Mouse (Mus musculus) midbrain, embryonic 11.5 days (tissue): ENCODE measurements at regions not wholly inside any gene's neighbourhood (a gene's known extent, or its start where the extent isn't known, plus 50 kb on each side); places are given as distances from the start of the nearest gene placed in this dataset.

ENCODE experiments used
- ATAC-seq: fragments of 200-750 bp; cut with Nextera tagmentation; 2 replicates; pipeline ENCODE4 v1.8.0; 2017; ENCODE audit warnings: moderate TSS enrichment, moderate library complexity; ENCODE audit not compliant: low FRiP score
- DNase-seq: peaks from one replicate; pipeline ENCODE4 v3.0.0; 2015; ENCODE audit warnings: low spot score; ENCODE audit errors: missing footprints
- H3K27ac ChIP-seq: fragments of 300-500 bp; sonication (generic); 2 replicates; pipeline ENCODE4 v1.5.1; 2014; ENCODE audit warnings: low read depth, low read length
- H3K27me3 ChIP-seq: fragments of 300-500 bp; sonication (generic); 2 replicates; pipeline ENCODE4 v1.6.1; 2014; ENCODE audit warnings: mild to moderate bottlenecking, low read length, moderate library complexity, mixed read lengths; ENCODE audit not compliant: control insufficient read depth, insufficient read depth
- H3K36me3 ChIP-seq: fragments of 300-500 bp; sonication (generic); 2 replicates; pipeline ENCODE4 v1.6.1; 2014; ENCODE audit warnings: mild to moderate bottlenecking, low read length, moderate library complexity, mixed read lengths; ENCODE audit not compliant: control insufficient read depth, insufficient read depth
- H3K4me1 ChIP-seq: fragments of 300-500 bp; sonication (generic); 2 replicates; pipeline ENCODE4 v1.6.1; 2014; ENCODE audit warnings: low read length; ENCODE audit not compliant: control insufficient read depth, insufficient read depth
- H3K4me2 ChIP-seq: fragments of 300-500 bp; sonication (generic); 2 replicates; pipeline ENCODE4 v1.6.1; 2014; ENCODE audit warnings: mild to moderate bottlenecking, moderate library complexity
- H3K4me3 ChIP-seq: fragments of 300-500 bp; sonication (generic); 2 replicates; pipeline ENCODE4 v1.5.1; 2014; ENCODE audit warnings: low read depth, low read length
- H3K9ac ChIP-seq: fragments of 300-500 bp; sonication (generic); 2 replicates; pipeline ENCODE4 v1.6.1; 2014; ENCODE audit warnings: low read length
- H3K9me3 ChIP-seq: fragments of 300-500 bp; sonication (generic); 2 replicates; pipeline ENCODE4 v1.6.1; 2016; ENCODE audit warnings: low read length; ENCODE audit not compliant: control insufficient read depth
- WGBS: fragments of 180-500 bp; shearing (Covaris S2); extraction: QIAGEN DNeasy Blood & Tissue Kit; methylation state at CpG from one replicate; pipeline ENCODE4 v1.1.7; 2014; 5-methylcytosine and 5-hydroxymethylcytosine counted together

DNA sequence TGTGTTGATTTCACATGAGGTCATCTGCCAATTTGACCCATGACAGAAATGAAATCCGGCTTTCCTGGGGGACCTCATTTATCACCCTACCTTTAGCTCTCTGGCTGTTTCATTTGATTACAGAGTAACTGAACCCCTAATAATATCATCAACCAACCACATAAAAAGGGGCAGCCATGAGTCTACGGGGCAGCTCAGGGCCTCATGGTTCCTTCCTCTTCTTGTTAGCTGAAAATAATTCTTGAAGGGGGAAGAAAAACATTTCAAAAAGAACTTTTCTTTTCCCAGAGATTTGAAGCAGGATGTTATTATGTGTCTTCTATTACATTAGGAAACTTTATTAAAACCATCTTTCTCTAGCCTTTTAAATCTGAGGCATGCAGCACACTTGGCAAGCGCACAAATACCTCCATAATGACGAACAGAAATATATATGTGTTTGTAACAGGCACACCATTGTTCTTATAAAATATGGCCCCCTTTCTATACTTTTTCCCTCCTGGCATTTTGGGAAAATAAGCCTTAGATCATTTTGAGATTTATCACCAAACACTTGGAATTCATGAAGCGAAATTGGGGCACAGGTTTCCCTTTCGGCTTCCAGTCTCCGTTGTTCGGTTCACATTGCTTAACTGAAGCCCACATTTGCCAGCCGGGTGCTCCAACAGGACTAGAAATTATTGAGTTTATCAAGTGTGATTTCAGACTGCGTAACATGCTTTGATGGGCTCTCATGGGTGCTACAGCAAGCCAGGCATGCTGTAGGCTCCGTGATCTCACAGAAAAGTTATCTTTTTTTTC lies 90.7 kb upstream of the Irs2 start:
- ATAC-seq = no peak
- 87% methylated on average over 11 of the region's 11 CpGs for WGBS
- no peak overlapping the region for H3K27ac ChIP-seq

DNA sequence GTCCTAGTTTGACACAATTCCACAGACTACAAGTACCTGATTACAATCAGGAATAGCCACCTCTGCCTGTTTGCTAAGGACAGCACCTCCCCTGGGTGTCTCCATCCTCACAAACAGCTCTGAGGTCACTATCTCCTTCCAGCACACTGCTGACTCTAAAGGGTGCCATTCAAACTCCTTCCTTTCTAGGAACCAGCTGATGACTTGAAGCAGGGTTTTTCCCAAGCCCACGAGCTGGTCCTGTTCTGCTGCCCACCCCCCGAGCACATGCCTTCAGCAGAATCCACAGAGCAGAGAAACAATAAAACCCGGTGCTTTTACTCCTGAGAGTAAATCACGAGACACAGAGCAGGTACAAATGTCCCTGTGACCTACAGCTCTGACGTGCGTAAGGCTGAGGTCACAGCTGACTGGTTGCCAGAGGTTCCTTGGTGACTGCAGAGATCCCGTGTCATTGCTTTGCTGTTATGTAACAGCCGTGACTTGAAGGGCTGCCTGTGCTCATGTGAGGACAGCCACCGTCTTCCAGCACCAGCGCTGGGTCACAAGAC lies 90.0 kb upstream of the Irs2 start:
- WGBS = 72% methylated on average over 10 of the region's 10 CpGs
- H3K4me3 ChIP-seq = no peak overlapping the region
- no peaks in the 10 kb centered on the region for H3K4me1 ChIP-seq
- H3K36me3 ChIP-seq = no peaks in the 10 kb centered on the region
- no peaks in the 10 kb centered on the region for H3K27me3 ChIP-seq
- no peaks in the 10 kb centered on the region for H3K9me3 ChIP-seq
- no peak overlapping the region for H3K4me2 ChIP-seq
- DNase-seq = peak; percentile 65
- H3K9ac ChIP-seq = no peak overlapping the region
- ATAC-seq = no peak
- no peak overlapping the region for H3K27ac ChIP-seq

More for the DNA sequence above, 90.7 kb upstream of the Irs2 start:
- no peak for DNase-seq
- Histone ChIP-seq H3K27me3 (no peaks in the 10 kb centered on the region), H3K4me3 (no peak overlapping the region), H3K4me2 (no peak overlapping the region), H3K36me3 (no peaks in the 10 kb centered on the region), H3K9ac (no peak overlapping the region), H3K9me3 (no peaks in the 10 kb centered on the region), H3K4me1 (no peaks in the 10 kb centered on the region; the same call in 1 of the 2 replicates)

DNA sequence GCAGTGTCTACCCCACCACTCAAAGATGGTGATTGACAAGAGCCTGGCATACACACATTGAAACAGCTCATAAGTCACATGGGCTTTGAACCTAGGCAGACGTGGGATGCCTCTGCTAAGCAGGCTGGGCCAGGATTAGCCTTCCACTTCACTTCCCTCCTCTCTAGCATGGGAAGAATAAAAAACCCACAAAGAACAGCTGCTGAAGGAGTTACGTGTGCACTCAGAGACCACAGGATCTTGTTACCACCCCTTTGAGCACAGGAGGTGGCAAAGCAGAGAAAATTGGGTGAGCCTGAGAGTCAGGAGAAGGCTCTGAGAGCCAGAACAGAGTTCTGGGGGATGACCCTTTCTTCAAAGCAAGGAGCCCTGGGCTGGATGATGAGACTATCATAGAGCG lies 89.6 kb upstream of the Irs2 start:
- no peak for DNase-seq
- H3K9me3 ChIP-seq = no peaks in the 10 kb centered on the region
- H3K4me2 ChIP-seq = no peak overlapping the region
- H3K36me3 ChIP-seq = no peaks in the 10 kb centered on the region
- no peak overlapping the region for H3K27ac ChIP-seq
- no peaks in the 10 kb centered on the region for H3K27me3 ChIP-seq
- no peak for ATAC-seq
- 72% methylated on average over 3 of the region's 3 CpGs for WGBS
- no peak overlapping the region for H3K4me3 ChIP-seq
- no peaks in the 10 kb centered on the region for H3K4me1 ChIP-seq
- H3K9ac ChIP-seq = no peak overlapping the region

DNA sequence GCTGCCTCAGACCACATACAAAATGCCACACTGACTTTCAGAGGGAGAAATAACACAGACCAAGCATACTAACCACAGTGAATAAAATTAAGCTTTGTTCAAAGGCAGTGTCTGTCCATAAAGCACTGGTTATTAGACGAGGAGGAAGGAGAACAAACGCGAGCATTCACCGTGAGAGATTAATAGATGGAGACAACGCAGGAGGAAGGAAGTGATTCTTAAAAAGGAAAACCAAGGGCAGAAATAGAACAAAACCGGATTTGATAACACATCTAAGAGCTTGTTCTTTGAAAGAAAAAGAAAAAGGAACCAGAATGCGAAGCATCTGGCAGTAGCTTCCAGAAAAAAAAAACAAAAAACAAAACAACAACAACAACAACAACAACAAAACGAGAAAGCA lies 86.3 kb upstream of the Irs2 start:
- H3K4me1 ChIP-seq = no peaks in the 10 kb centered on the region
- H3K36me3 ChIP-seq = no peaks in the 10 kb centered on the region
- no peak overlapping the region for H3K4me2 ChIP-seq
- H3K9me3 ChIP-seq = no peaks in the 10 kb centered on the region
- 79% methylated on average over 8 of the region's 8 CpGs for WGBS
- no peaks in the 10 kb centered on the region for H3K27me3 ChIP-seq
- H3K9ac ChIP-seq = no peak overlapping the region
- ATAC-seq = no peak
- no peak for DNase-seq
- H3K4me3 ChIP-seq = no peak overlapping the region
- H3K27ac ChIP-seq = no peak overlapping the region

DNA sequence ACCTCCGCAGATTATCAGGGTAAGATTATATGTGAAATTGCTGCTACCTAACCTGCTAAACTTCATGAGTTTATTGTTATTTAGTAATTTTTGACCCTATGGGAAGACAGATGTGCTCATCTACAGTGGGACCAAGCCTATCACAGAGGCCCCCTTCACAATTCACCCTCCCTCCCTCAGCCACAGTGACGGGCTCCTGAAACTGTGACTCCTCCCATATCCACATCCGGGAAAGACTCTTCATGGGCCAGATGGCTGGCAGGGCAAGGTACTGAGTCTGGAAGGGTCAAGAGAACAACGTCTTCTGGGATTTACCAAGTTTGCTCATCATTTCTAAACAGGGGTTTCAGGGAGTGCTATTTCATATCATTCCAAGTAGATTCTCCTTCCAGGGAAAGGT lies 84.1 kb upstream of the Irs2 start:
- H3K9ac ChIP-seq = no peak overlapping the region
- no peak overlapping the region for H3K4me2 ChIP-seq
- H3K4me3 ChIP-seq = no peak overlapping the region
- no peaks in the 10 kb centered on the region for H3K36me3 ChIP-seq
- ATAC-seq (no peak), DNase-seq (no peak)
- WGBS = 75% methylated on average over 4 of the region's 4 CpGs
- H3K4me1 ChIP-seq = no peaks in the 10 kb centered on the region
- H3K27me3 ChIP-seq = no peaks in the 10 kb centered on the region
- no peaks in the 10 kb centered on the region for H3K9me3 ChIP-seq
- H3K27ac ChIP-seq = no peak overlapping the region

DNA sequence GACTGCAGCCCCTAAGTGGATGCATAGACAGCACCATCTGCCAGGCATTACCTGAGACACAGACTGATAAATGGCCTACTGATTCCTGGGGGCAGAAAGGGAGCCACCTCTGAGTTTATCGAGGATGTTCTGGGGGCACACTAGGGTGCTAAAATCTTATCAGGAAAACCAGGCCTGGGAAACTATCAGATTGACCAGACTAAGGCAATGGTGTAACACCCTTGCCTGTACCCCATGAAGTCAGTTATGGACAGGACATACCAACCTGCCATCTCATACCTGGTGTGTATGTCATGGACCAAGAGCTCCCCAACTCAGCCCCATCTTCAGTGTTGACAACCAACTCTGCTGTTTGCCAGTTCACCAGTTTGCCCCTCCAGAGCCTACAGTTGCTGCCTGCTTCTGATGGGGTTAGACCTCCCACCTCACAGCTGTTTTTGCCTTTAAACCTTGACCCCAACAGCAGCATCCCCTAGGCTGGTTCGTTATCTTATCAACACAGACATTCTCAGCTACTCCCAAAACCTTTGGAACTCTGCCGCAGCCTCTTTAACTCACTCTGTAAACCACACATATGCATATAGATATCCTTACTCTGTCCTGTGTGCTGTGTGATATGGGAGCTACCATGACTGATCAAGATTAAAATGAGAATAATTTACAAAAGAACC lies 83.6 kb upstream of the Irs2 start:
- H3K4me2 ChIP-seq = no peak overlapping the region
- no peaks in the 10 kb centered on the region for H3K36me3 ChIP-seq
- WGBS = 84% methylated on average over 3 of the region's 3 CpGs
- H3K9ac ChIP-seq = no peak overlapping the region
- peak; percentile 59 for DNase-seq
- no peak overlapping the region for H3K4me3 ChIP-seq
- H3K4me1 ChIP-seq = no peaks in the 10 kb centered on the region
- H3K9me3 ChIP-seq = no peaks in the 10 kb centered on the region
- no peak overlapping the region for H3K27ac ChIP-seq
- no peak for ATAC-seq
- H3K27me3 ChIP-seq = no peaks in the 10 kb centered on the region

DNA sequence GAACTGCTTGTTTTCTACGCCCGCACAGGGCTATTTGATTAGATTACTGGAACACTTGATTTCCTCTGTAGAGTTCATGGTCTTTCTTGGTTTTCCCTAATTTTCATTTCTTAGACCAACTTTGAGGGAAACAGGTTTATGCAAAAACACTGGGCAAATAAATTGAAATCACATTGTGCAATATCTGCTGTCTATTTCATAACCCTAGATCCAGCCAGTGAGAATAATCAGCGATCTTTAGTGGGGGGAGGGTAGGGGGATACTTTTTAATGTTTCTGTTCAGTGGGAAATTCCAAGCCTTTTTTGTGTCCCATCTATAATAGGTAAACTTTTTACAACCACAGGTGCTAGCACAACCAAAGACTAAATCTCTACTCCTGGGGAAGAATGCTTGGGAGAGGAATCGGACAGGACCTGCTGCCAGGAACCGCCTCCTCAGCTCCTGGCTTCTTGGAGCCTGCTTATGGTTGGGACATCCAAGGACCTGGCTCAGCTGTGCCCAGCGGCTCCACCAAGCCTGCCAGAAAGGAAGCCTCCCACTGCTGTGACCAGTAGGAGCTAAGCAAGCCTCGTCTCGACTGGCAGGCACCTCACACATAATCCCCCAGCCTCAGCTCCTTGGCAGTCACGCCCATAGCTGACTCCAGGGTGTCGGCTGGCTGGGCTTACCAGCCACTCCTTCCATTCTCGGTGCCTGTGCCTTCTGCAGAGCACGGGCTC lies 80.8 kb upstream of the Irs2 start:
- Histone ChIP-seq H3K36me3 (no peaks in the 10 kb centered on the region), H3K4me2 (no peak overlapping the region), H3K9ac (no peak overlapping the region), H3K4me1 (no peaks in the 10 kb centered on the region), H3K27ac (no peak overlapping the region), H3K9me3 (no peaks in the 10 kb centered on the region), H3K27me3 (no peaks in the 10 kb centered on the region), H3K4me3 (no peak overlapping the region)
- ATAC-seq (no peak), DNase-seq (peak; percentile 73)
- WGBS = 49% methylated on average over 12 of the region's 12 CpGs

DNA sequence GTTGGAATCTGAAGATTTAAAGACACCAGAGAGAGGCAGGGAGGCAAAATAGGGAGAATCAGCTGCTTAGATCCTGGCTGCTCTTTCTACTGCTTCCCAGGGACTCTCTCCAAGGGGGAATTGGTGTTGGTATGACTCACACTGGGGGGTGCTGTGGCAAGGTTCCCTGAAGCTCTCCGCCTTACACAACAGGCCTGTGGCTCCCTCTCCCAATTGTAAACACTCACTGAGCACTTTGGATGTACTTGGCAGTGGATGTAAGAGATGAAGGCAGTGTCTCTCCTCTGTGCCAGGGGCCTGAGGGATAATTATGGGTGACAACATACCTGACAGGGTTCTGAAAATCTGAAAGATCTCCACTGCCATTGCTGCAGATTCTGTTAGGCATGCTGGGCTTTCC lies 77.0 kb upstream of the Irs2 start:
- no peak overlapping the region for H3K27ac ChIP-seq
- DNase-seq = no peak
- 79% methylated on average over 1 of the region's 1 CpGs for WGBS
- no peak overlapping the region for H3K4me2 ChIP-seq
- no peaks in the 10 kb centered on the region for H3K4me1 ChIP-seq
- no peak overlapping the region for H3K9ac ChIP-seq
- no peaks in the 10 kb centered on the region for H3K36me3 ChIP-seq
- H3K4me3 ChIP-seq = no peak overlapping the region
- no peaks in the 10 kb centered on the region for H3K27me3 ChIP-seq
- no peaks in the 10 kb centered on the region for H3K9me3 ChIP-seq
- ATAC-seq = no peak

DNA sequence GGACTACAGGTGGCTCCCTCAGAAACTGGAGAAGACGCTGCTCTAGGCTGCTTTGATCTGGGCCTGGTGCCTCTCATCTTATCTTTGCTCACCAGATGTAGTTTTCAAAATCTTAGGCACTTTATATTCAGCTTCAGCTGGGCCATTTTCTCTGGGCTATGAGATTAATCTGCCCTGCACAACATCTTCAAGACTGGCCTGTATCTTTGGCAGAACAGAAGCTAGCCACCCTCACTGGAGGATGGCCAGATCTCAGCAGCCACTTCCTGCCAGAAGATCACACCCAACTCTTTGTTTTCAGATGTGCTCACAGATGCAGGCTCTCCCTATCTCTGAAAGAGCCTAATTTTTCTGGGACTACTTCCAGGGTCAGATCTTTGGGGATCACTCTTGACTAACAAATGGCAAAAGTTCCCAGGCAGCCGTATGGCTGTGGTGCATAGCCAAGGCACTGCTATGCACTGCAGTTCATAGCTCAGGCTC lies 75.8 kb upstream of the Irs2 start:
- Histone ChIP-seq H3K9me3 (no peaks in the 10 kb centered on the region), H3K9ac (no peak overlapping the region), H3K4me2 (no peak overlapping the region), H3K36me3 (no peaks in the 10 kb centered on the region), H3K4me3 (no peak overlapping the region), H3K4me1 (no peaks in the 10 kb centered on the region), H3K27me3 (no peaks in the 10 kb centered on the region), H3K27ac (no peak overlapping the region)
- 91% methylated on average over 2 of the region's 2 CpGs for WGBS
- no peak for ATAC-seq
- DNase-seq = no peak
